Mouse (Mus musculus): ENCODE measurements around the gene Armcx3. TPM values are rescaled to one million over a fixed set of nuclear protein-coding genes. Genes with fewer than 3 reads are reported as not detected.
"Not testable (repeated sequence)": the region's sequence is repeated elsewhere in the genome, so short reads cannot be mapped to it uniquely, and the experiment has no call there.

Armcx3 gene
- polyA plus RNA-seq, 1 experiment: 1.9 TPM

DNA sequence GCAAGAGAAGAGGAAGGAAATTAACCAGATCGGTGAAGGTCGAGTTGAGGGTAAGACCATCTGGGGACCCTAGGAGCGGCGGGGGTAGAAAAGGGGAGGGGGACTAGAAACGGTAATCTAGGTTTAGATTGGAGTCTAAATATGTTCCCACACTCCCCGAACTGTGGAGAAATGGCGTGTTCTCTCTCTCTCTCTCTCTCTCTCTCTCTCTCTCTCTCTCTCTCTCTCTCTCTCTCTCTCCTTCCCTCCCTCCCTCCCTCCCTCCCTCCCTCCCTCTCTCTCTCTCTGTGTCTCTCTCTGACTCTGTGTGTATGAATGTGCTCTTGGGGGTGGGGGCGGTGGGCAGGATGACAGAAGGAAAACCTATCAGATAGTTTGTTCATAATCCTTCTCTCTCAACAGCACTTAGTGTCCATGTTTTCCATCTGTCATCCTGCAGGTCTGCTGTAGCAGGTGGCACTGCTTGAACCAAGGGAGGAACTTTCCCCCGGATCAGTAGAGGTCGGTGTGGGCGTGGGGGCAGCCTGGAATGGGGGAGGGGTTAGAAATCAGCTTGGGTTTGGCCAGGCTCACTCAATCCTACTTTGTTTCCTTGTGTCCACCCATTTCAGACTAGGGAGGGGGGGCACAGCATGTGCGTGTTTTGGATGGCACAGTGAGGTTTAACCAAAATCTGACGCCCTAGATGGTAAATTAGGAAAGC, 1.0 kb downstream of the Armcx3 start:
- TF ChIP-seq POLR2A (IDR thresholded peaks at IDR 0.05; ENCODE audit: low read depth, low read length): no peak
- no peak for TF ChIP-seq CTCF (IDR thresholded peaks at IDR 0.05; ENCODE audit: extremely low read depth, insufficient read depth, insufficient read length, insufficient replicate concordance)
- H3K4me1 ChIP-seq (ENCODE audit: control insufficient read depth, insufficient read depth, insufficient read length): no peaks in the 10 kb centered on the region
- WGBS: 32% methylated on average over 13 of the region's 13 CpGs
- H3K27me3 ChIP-seq (ENCODE audit: control insufficient read depth, insufficient read depth, low read length): no peaks in the 10 kb centered on the region
- H3K27ac ChIP-seq (ENCODE audit: insufficient read depth, low read length): no peak overlapping the region
- H3K36me3 ChIP-seq (ENCODE audit: control insufficient read depth, insufficient read depth, low read length): no peaks in the 10 kb centered on the region
- DNase-seq (ENCODE audit: low read depth in 1 of 2, low spot score in 2 of 2): no peak
- peak overlapping the region; percentile 62 for H3K4me3 ChIP-seq (ENCODE audit: extremely low read depth, insufficient read depth, insufficient read length)

- not testable (repeated sequence) for H3K27ac ChIP-seq (ENCODE audit: insufficient read depth, low read length); DNase-seq (ENCODE audit: low read depth in 1 of 2, low spot score in 2 of 2); H3K27me3 ChIP-seq (ENCODE audit: control insufficient read depth, insufficient read depth, low read length); H3K4me3 ChIP-seq (ENCODE audit: extremely low read depth, insufficient read depth, insufficient read length); H3K4me1 ChIP-seq (ENCODE audit: control insufficient read depth, insufficient read depth, insufficient read length); H3K36me3 ChIP-seq (ENCODE audit: control insufficient read depth, insufficient read depth, low read length)
- WGBS: 84% methylated on average over 4 of the region's 4 CpGs
Observed at GRCm38 (mm10) chrX:134763428-134764198, 7.2 kb downstream of the Armcx3 start.

- Histone ChIP-seq H3K4me1 (ENCODE audit: control insufficient read depth, insufficient read depth, insufficient read length) (no peaks in the 10 kb centered on the region), H3K4me3 (ENCODE audit: extremely low read depth, insufficient read depth, insufficient read length) (no peak overlapping the region), H3K27me3 (ENCODE audit: control insufficient read depth, insufficient read depth, low read length) (no peaks in the 10 kb centered on the region), H3K36me3 (ENCODE audit: control insufficient read depth, insufficient read depth, low read length) (no peaks in the 10 kb centered on the region), H3K27ac (ENCODE audit: insufficient read depth, low read length) (no peak overlapping the region)
- 71% methylated on average over 4 of the region's 4 CpGs for WGBS
- DNase-seq (ENCODE audit: low read depth in 1 of 2, low spot score in 2 of 2): no peak
- TF ChIP-seq POLR2A (IDR thresholded peaks at IDR 0.05; ENCODE audit: low read depth, low read length) (no peak), CTCF (IDR thresholded peaks at IDR 0.05; ENCODE audit: extremely low read depth, insufficient read depth, insufficient read length, insufficient replicate concordance) (no peak)
Observed at GRCm38 (mm10) chrX:134787728-134788127, 31.3 kb downstream of the Armcx3 start.

- Histone ChIP-seq H3K27ac (ENCODE audit: insufficient read depth, low read length) (no peak overlapping the region), H3K4me3 (ENCODE audit: extremely low read depth, insufficient read depth, insufficient read length) (peak overlapping the region; percentile 61), H3K27me3 (ENCODE audit: control insufficient read depth, insufficient read depth, low read length) (no peaks in the 10 kb centered on the region), H3K36me3 (ENCODE audit: control insufficient read depth, insufficient read depth, low read length) (no peaks in the 10 kb centered on the region), H3K4me1 (ENCODE audit: control insufficient read depth, insufficient read depth, insufficient read length) (no peaks in the 10 kb centered on the region; the same call in 1 of the 2 replicates)
- TF ChIP-seq CTCF (IDR thresholded peaks at IDR 0.05; ENCODE audit: extremely low read depth, insufficient read depth, insufficient read length, insufficient replicate concordance): no peak
- no peak for TF ChIP-seq POLR2A (IDR thresholded peaks at IDR 0.05; ENCODE audit: low read depth, low read length)
- 22% methylated on average over 28 of the region's 28 CpGs for WGBS
- DNase-seq (ENCODE audit: low read depth in 1 of 2, low spot score in 2 of 2): peak in 1 of 2 experiments; percentile 3
Observed at GRCm38 (mm10) chrX:134807833-134808754, 51.7 kb downstream of the Armcx3 start.

DNA sequence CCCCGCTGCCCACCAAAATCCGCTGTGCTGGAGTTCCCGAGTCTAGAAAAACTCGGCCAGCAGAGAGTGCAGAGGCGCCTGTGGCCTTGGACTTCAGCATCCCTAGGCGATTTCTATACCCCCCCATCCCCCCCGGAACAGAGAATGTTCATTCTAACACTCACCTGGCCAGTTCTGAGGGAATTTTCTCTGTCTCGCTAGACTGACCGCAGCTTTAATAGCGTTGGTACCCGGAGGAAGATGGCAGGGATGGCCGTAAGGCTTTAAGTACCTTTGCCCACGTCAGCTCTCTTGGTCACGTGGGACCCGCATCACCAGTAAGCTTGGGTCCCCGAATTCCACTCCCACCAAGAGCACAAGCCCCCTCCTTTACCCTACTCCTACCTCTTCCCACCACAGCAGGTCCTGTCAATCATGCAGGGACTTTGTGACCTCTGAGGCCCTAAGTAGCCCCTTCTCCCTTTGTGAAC, 52.4 kb downstream of the Armcx3 start, which contains the start of gene Armcx2:
Gene Armcx2 (minus strand): TSS at position 467 of the 470 bp plus-strand sequence.
- no peaks in the 10 kb centered on the region; the same call in 1 of the 2 replicates for H3K4me1 ChIP-seq (ENCODE audit: control insufficient read depth, insufficient read depth, insufficient read length)
- peak within 1 kb of the TSS; percentile 61 for H3K4me3 ChIP-seq (ENCODE audit: extremely low read depth, insufficient read depth, insufficient read length)
- peak; percentile 25 to 41 for DNase-seq (ENCODE audit: low read depth in 1 of 2, low spot score in 2 of 2)
- H3K36me3 ChIP-seq (ENCODE audit: control insufficient read depth, insufficient read depth, low read length): no peaks in the 10 kb centered on the region
- no peaks in the 10 kb centered on the region for H3K27me3 ChIP-seq (ENCODE audit: control insufficient read depth, insufficient read depth, low read length)
- H3K27ac ChIP-seq (ENCODE audit: insufficient read depth, low read length): no peak within 1 kb of the TSS; the same call in 1 of the 2 replicates
- no peak for TF ChIP-seq POLR2A (IDR thresholded peaks at IDR 0.05; ENCODE audit: low read depth, low read length)
- no peak for TF ChIP-seq CTCF (IDR thresholded peaks at IDR 0.05; ENCODE audit: extremely low read depth, insufficient read depth, insufficient read length, insufficient replicate concordance)
- WGBS: 22% methylated on average over 16 of the region's 16 CpGs

Other genes with a start within 250 kb of the Armcx3 start
- 0.60 and 0.62 TPM in 2 replicates for gene Timm8a1, start 214.7 kb upstream of the Armcx3 start, polyA plus RNA-seq (2012; rRNA removed)
- 12.5 and 14.4 TPM in 2 replicates for gene Btk, start 173.0 kb upstream of the Armcx3 start, polyA plus RNA-seq (2012; rRNA removed)
- gene Rpl36a, start 170.9 kb upstream of the Armcx3 start, polyA plus RNA-seq (2012; rRNA removed): 89.6 and 117 TPM in 2 replicates
- 0.66 and 0.96 TPM in 2 replicates for gene Gla, start 155.5 kb upstream of the Armcx3 start, polyA plus RNA-seq (2012; rRNA removed)
- gene Hnrnph2, start 155.4 kb upstream of the Armcx3 start, polyA plus RNA-seq (2012; rRNA removed): 6.1 and 6.3 TPM in 2 replicates
- gene Armcx4, start 70.1 kb upstream of the Armcx3 start, polyA plus RNA-seq (2012; rRNA removed): 0.28 and 0.39 TPM in 2 replicates
- 0.46 and 1.1 TPM in 2 replicates for gene Armcx1, start 38.6 kb upstream of the Armcx3 start, polyA plus RNA-seq (2012; rRNA removed)
- gene Armcx6, start 5.2 kb upstream of the Armcx3 start, polyA plus RNA-seq (2012; rRNA removed): 0.74 and 0.95 TPM in 2 replicates
- 9.0 and 11.5 TPM in 2 replicates for gene Armcx2, start 52.6 kb downstream of the Armcx3 start, polyA plus RNA-seq (2012; rRNA removed)
- gene Nxf2, start 208.2 kb downstream of the Armcx3 start, polyA plus RNA-seq (2012; rRNA removed): 0.04 TPM in 1 of 2 replicates, not detected in the other